Mouse (Mus musculus) myocyte (in vitro differentiated cells): Measurements from ENCODE around the gene Iqsec1. TPM values are rescaled to one million over a fixed set of nuclear protein-coding genes. Genes with fewer than 3 reads are reported as not detected.

ENCODE experiments used
- H3K27me3 ChIP-seq: one replicate; pipeline ENCODE4 v1.6.1; 2011; ENCODE audit not compliant: control insufficient read depth, insufficient read depth, insufficient read length
- H3K36me3 ChIP-seq: one replicate; pipeline ENCODE4 v1.6.1; 2011; ENCODE audit not compliant: control insufficient read depth, insufficient read depth
- H3K4me2 ChIP-seq: one replicate; pipeline ENCODE4 v1.6.1; 2011; ENCODE audit warnings: low read depth, control low read depth
- H3K4me3 ChIP-seq: one replicate; pipeline ENCODE4 v1.5.1; 2011; ENCODE audit warnings: mild to moderate bottlenecking, control low read depth, moderate library complexity
- H3K79me2 ChIP-seq: one replicate; pipeline ENCODE4 v1.6.1; 2011; ENCODE audit not compliant: control insufficient read depth, insufficient read depth
- H3ac ChIP-seq: one replicate; pipeline ENCODE4 v1.6.1; 2011; ENCODE audit not compliant: control insufficient read depth, insufficient read length
- CEBPB ChIP-seq: IDR thresholded peaks from 2 replicates; pipeline ENCODE4 v1.6.1; 2011; ENCODE audit warnings: mild to moderate bottlenecking, moderate library complexity; ENCODE audit not compliant: poor library complexity, insufficient read depth, severe bottlenecking
- E2F4 ChIP-seq: IDR thresholded peaks from one replicate; pipeline ENCODE4 v1.6.1; 2011; ENCODE audit warnings: mild to moderate bottlenecking, control low read depth, moderate library complexity; ENCODE audit not compliant: insufficient read depth
- MAX ChIP-seq: IDR thresholded peaks from one replicate; pipeline ENCODE4 v1.6.1; 2011; ENCODE audit warnings: low read depth, mild to moderate bottlenecking, control low read depth
- MYOD1 ChIP-seq, 3 experiments: IDR thresholded peaks; one replicate each; pipeline ENCODE4 v1.6.1; 2011; ENCODE audit warnings: control low read depth in 2 of 3, low read depth in 2 of 3, mild to moderate bottlenecking in 2 of 3, moderate library complexity in 1 of 3; ENCODE audit not compliant: insufficient read length in 2 of 3, control insufficient read depth in 1 of 3
- MYOG ChIP-seq, 3 experiments: IDR thresholded peaks; one replicate each; pipeline ENCODE4 v1.6.1; 2011; ENCODE audit warnings: control low read depth in 2 of 3, low read depth in 2 of 3, mild to moderate bottlenecking in 2 of 3; ENCODE audit not compliant: insufficient read length in 2 of 3, control insufficient read depth in 1 of 3, insufficient read depth in 1 of 3
- POLR2A ChIP-seq: IDR thresholded peaks from one replicate; pipeline ENCODE4 v1.6.1; 2011; ENCODE audit warnings: low read depth, mild to moderate bottlenecking, control low read depth, moderate library complexity; ENCODE audit not compliant: insufficient read length
- POLR2AphosphoS2 ChIP-seq: IDR thresholded peaks from one replicate; pipeline ENCODE4 v1.6.1; 2011; ENCODE audit warnings: low read depth, control low read depth; ENCODE audit not compliant: insufficient read length
- REST ChIP-seq: IDR thresholded peaks from one replicate; pipeline ENCODE4 v1.6.1; 2011; ENCODE audit warnings: mild to moderate bottlenecking, control low read depth, moderate library complexity; ENCODE audit not compliant: insufficient read depth, insufficient read length
- SRF ChIP-seq: IDR thresholded peaks from one replicate; pipeline ENCODE4 v1.6.1; 2011; ENCODE audit warnings: low read depth; ENCODE audit not compliant: control insufficient read depth, insufficient read length
- TCF12 ChIP-seq: IDR thresholded peaks from one replicate; pipeline ENCODE4 v1.6.1; 2011; ENCODE audit warnings: mild to moderate bottlenecking, control low read depth; ENCODE audit not compliant: poor library complexity, insufficient read depth, severe bottlenecking
- TCF3 ChIP-seq: IDR thresholded peaks from one replicate; pipeline ENCODE4 v1.6.1; 2011; ENCODE audit warnings: low read depth, control low read depth; ENCODE audit not compliant: insufficient read length
- USF1 ChIP-seq: IDR thresholded peaks from one replicate; pipeline ENCODE4 v1.6.1; 2011; ENCODE audit warnings: low read depth, mild to moderate bottlenecking, control low read depth, moderate library complexity
- polyA plus RNA-seq: library from polyadenylated mRNA; unstranded; fragments of >200 nt; fragmentation: generic; extraction: Trizol; gene quantifications from one replicate; pipeline ENCODE4 v1.2.1, GENCODE M21; 2012; ENCODE audit warnings: missing spikeins

Gene Iqsec1
- polyA plus RNA-seq, 1 experiment: 43.4 TPM

GRCm38 (mm10) chr6:90812072-90812471 lies 176.4 kb downstream of the Iqsec1 start:
- no peak for TF ChIP-seq REST
- no peak for TF ChIP-seq MYOG (IDR thresholded peaks at IDR 0.05; ENCODE audit: control insufficient read depth in 1 of 3, insufficient read depth in 1 of 3, insufficient read length in 2 of 3, low read depth in 2 of 3)
- TF ChIP-seq E2F4: no peak
- no peak for TF ChIP-seq POLR2A
- no peak for TF ChIP-seq CEBPB
- no peak for TF ChIP-seq POLR2AphosphoS2
- no peak for TF ChIP-seq TCF3
- no peak for TF ChIP-seq TCF12
- TF ChIP-seq SRF: no peak
- no peak for TF ChIP-seq USF1
- no peaks in the 10 kb centered on the region for H3K36me3 ChIP-seq
- H3ac ChIP-seq: no peak overlapping the region
- no peak overlapping the region for H3K4me3 ChIP-seq
- no peaks in the 10 kb centered on the region for H3K79me2 ChIP-seq
- no peak overlapping the region for H3K4me2 ChIP-seq
- H3K27me3 ChIP-seq: peaks cover 42% of the 10 kb centered on the region

DNA sequence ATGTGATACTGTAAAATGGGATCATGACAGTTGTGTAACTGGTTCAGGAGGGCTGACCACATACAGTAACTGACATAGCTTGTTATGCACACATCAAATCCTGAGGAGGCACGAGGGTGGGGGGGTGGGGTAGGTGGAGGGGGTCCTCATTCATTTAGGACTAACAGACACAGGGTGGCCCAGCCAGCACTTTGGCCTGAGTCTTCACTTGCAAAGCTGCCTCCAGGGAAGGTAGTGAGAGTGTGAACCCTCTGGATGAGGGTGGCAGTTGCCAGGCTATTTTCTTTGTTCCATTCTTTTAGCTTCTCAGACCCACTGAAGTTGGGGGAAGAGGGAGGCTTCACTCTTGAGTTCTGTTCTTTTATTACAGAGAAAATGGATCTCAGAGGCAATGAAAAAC lies 177.9 kb downstream of the Iqsec1 start:
- TF ChIP-seq POLR2AphosphoS2 (no peak), MYOG (IDR thresholded peaks at IDR 0.05; ENCODE audit: control insufficient read depth in 1 of 3, insufficient read depth in 1 of 3, insufficient read length in 2 of 3, low read depth in 2 of 3) (no peak), CEBPB (no peak), MYOD1 (IDR thresholded peaks at IDR 0.05; ENCODE audit: control insufficient read depth in 1 of 3, insufficient read length in 2 of 3, low read depth in 2 of 3) (no peak), TCF3 (no peak)
- H3K4me2 ChIP-seq: no peak overlapping the region
- no peaks in the 10 kb centered on the region for H3K79me2 ChIP-seq
- H3K4me3 ChIP-seq: no peak overlapping the region
- peaks cover 53% of the 10 kb centered on the region for H3K27me3 ChIP-seq
- H3K36me3 ChIP-seq: no peaks in the 10 kb centered on the region
- no peak overlapping the region for H3ac ChIP-seq

DNA sequence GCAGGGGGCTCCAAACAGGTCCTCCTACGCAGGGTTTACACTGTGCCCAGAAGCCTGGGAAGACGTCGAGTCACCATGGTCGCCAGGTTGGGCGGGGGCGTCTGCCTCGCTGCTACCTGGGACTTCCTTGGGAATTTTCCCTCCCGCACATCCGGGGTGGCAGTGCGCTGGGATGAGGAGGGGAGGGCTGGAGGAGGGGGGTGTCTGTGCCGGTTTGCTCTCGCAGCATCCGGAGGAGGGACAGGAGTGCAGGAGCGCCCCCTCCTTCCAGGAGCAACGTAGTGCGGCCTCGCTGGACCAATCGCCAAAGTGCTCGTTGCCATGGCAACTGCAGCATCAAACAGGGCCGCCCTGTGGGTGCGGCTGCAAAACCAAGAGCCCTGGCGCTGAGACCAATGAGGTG lies 178.5 kb downstream of the Iqsec1 start:
- no peak overlapping the region for H3K4me3 ChIP-seq
- H3K4me2 ChIP-seq: no peak overlapping the region
- H3K27me3 ChIP-seq: peaks cover 53% of the 10 kb centered on the region
- no peaks in the 10 kb centered on the region for H3K36me3 ChIP-seq
- no peak for TF ChIP-seq TCF12
- no peak for TF ChIP-seq SRF
- no peak for TF ChIP-seq MAX
- TF ChIP-seq REST: no peak
- no peaks in the 10 kb centered on the region for H3K79me2 ChIP-seq
- H3ac ChIP-seq: no peak overlapping the region

- Histone ChIP-seq H3K4me2 (no peak overlapping the region), H3K27me3 (peaks cover 49% of the 10 kb centered on the region), H3K4me3 (no peak overlapping the region)
These were observed 179.2 kb downstream of the Iqsec1 start for GRCm38 (mm10) chr6:90809077-90809840.

GRCm38 (mm10) chr6:90808544-90808943 lies 179.9 kb downstream of the Iqsec1 start:
- H3K79me2 ChIP-seq: no peaks in the 10 kb centered on the region
- no peaks in the 10 kb centered on the region for H3K36me3 ChIP-seq
- H3K4me2 ChIP-seq: no peak overlapping the region
- H3ac ChIP-seq: no peak overlapping the region
- H3K27me3 ChIP-seq: peaks cover 47% of the 10 kb centered on the region
- H3K4me3 ChIP-seq: no peak overlapping the region
- TF ChIP-seq MAX (no peak), POLR2A (no peak)

More at GRCm38 (mm10) chr6:90809077-90809840, 179.2 kb downstream of the Iqsec1 start:
- Histone ChIP-seq H3K79me2 (no peaks in the 10 kb centered on the region), H3ac (no peak overlapping the region), H3K36me3 (no peaks in the 10 kb centered on the region)
- TF ChIP-seq MAX (no peak), MYOG (IDR thresholded peaks at IDR 0.05; ENCODE audit: control insufficient read depth in 1 of 3, insufficient read depth in 1 of 3, insufficient read length in 2 of 3, low read depth in 2 of 3) (peak in 2 of 3 experiments; percentile 51 to 86), E2F4 (no peak), USF1 (no peak), MYOD1 (IDR thresholded peaks at IDR 0.05; ENCODE audit: control insufficient read depth in 1 of 3, insufficient read length in 2 of 3, low read depth in 2 of 3) (peak in 2 of 3 experiments; percentile 68 to 94), TCF3 (peak; percentile 74)

GRCm38 (mm10) chr6:90808134-90808533 lies 180.4 kb downstream of the Iqsec1 start:
- H3K4me2 ChIP-seq: no peak overlapping the region
- peaks cover 43% of the 10 kb centered on the region for H3K27me3 ChIP-seq
- no peak overlapping the region for H3K4me3 ChIP-seq
- no peak for TF ChIP-seq SRF
- TF ChIP-seq CEBPB: no peak
- TF ChIP-seq REST: no peak
- no peak for TF ChIP-seq MYOD1 (IDR thresholded peaks at IDR 0.05; ENCODE audit: control insufficient read depth in 1 of 3, insufficient read length in 2 of 3, low read depth in 2 of 3)
- TF ChIP-seq TCF3: no peak
- TF ChIP-seq MYOG (IDR thresholded peaks at IDR 0.05; ENCODE audit: control insufficient read depth in 1 of 3, insufficient read depth in 1 of 3, insufficient read length in 2 of 3, low read depth in 2 of 3): no peak
- TF ChIP-seq USF1: no peak
- no peak for TF ChIP-seq TCF12
- no peak for TF ChIP-seq POLR2AphosphoS2
- TF ChIP-seq E2F4: no peak
- no peak for TF ChIP-seq MAX
- no peaks in the 10 kb centered on the region for H3K36me3 ChIP-seq
- no peak overlapping the region for H3ac ChIP-seq
- H3K79me2 ChIP-seq: no peaks in the 10 kb centered on the region
